Mouse (Mus musculus) ES-CJ7 (cell line): Measurements from ENCODE around the gene Il18rap.
"Not testable (repeated sequence)": the region's sequence is repeated elsewhere in the genome, so short reads cannot be mapped to it uniquely, and the experiment has no call there.

ENCODE experiments used
- DNase-seq: peaks from one replicate; pipeline ENCODE4 v3.0.0; 2011; ENCODE audit warnings: low read depth, low spot score

Gene Il18rap

DNA sequence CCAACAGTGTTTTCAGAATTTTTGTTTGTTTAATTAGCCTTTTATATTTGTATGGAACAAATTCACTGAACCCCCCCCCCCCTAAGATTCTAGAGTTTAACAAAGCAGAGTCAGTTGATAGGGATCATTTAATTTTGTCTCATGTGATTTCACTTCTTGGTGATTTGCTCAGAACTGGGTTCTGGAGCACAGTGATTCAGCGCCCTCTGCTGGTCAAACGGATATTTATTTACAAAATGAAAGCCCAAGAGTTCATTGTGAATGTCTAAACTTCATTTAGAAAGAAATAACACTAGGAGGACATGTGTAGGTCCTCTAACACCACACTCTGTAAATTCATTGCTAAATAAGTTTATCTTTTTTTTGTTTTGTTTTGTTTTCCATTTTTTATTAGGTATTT lies 29.5 kb downstream of the Il18rap start:
- peak; percentile 60 for DNase-seq

DNA sequence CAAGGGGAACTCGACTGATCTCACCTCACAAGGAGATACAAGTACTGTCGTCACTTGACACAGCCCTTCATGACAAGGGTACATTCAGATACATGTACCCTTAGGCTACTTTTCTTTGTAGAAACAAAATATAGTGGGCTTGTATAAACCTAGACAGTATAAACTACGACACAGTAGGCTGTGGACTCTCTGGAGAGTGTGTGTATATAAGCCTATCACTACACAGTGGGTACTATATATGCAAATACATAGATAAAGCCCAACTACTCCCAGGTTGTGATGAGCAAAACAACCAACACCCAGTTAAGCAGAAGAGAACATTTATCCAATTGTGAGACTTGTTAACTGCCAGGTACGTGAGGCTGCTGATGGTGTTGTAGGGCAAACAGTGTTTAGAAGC lies 31.5 kb downstream of the Il18rap start:
- no peak for DNase-seq

DNA sequence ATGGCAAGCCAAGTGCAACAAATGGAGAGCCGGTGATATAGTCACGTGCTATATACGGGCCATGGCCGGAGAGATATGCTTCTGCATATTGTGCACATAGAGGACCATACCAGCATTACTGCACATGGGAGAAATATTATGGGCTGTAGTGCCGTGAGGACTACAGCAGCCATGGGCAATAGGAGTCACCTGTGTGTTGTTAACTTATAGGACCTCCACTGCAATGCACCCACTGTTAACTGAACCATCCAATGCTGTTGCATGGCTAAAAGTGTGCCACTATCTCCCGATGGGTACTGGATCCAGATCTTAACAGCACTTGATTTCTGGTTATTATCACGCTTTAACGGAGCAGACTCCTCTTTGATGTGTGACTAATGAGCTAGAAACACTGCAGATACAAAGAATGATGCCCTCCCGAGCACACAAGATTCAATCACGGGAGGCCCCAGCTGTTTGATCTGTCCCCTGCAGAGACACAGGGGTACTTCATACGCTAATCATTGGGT lies 32.0 kb downstream of the Il18rap start:
- DNase-seq = no peak

DNA sequence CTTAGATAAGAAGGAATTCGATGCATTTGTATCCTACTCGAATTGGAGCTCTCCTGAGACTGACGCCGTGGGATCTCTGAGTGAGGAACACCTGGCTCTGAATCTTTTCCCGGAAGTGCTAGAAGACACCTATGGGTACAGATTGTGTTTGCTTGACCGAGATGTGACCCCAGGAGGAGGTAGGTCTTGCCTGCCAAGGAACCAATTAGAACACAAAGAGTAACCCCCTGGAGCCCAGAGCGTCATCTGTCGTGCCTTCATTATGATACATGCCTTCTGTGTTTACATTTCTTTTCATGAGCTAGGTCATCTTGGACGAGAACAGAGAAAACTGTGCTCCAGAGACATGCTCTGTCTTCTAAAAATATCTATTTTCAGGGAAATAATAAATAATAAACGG lies 32.6 kb downstream of the Il18rap start:
- DNase-seq = no peak

DNA sequence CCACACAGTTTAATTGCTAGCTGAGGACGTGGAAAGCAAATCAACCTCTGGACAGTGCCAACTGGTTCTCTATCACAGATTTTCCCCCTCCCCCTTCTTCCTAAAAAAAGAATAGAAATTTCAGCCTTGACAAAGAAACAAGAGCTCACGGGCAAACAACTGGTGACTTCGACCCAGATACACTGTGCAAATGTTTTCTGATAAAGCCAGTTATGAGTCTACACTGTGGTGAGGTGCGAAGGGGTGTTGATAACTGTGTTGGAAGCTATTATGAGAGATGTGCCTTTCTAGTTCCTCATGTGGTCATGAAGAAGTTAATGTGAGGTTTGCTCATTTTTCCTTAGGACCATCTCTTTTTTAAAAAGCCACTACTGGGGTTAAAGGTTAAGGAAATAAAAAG lies 54.2 kb downstream of the Il18rap start:
- DNase-seq = no peak

DNA sequence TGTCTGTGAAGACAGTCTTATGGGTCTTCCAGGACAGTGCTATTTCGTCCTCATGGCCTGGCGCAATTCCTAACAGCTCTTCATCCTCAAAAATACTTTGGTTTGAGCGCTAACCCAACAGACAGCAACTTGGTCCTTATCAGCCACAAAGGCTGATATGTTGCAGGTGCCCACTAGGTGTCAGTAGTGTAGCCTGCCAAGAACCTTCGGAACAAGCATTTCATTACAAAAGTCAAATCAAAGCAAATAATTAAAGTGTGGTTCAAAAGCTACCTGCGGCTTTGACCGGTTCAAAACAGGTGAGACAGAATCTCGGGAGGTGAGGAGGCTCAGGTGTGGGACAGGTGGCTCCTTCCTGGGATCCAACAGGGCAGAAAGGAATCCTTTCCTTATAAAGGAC lies 64.6 kb downstream of the Il18rap start, which contains the start of gene Slc9a4:
TSS of gene Slc9a4 (plus strand) at position 298 of the 400 bp plus-strand sequence.
- peak; percentile 59 for DNase-seq

DNA sequence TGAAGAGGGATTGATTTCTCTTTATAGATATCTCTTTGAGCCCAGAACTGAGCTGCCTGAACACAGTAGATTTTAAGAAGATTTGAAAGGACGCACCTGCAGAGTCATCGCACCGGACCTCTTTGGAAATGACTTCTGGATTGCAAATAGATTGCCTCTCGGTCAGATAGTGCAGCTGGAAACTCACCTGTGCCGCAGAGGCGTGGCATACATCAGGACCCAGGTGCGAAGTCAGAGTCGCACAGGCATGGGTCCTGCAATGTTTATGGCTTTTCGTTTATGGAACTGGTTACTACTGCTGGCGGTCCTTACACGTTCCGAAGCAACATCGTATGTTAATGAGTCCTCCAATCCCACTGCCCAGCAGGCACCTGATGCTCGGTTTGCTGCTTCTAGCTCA lies 65.1 kb downstream of the Il18rap start:
- DNase-seq = no peak

DNA sequence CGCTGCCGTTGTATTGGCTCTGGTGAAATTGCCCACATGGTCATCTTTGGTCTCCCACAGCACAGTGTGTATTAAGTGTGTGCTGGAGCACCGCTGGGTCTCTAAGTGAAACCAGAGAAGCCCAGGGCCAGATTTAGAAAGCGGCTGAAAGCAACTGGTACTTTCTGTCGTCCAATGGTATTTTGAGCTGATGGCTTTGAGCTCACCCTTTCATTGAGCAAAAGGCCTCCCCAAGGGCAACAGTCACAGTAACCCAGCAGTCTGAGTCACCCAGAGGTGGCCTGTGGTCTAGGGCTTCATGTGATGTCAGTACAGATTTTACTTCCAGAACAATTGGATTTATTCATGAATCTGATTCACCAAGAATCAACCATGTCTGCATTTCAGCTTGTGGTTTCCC lies 71.6 kb downstream of the Il18rap start:
- no peak for DNase-seq

DNA sequence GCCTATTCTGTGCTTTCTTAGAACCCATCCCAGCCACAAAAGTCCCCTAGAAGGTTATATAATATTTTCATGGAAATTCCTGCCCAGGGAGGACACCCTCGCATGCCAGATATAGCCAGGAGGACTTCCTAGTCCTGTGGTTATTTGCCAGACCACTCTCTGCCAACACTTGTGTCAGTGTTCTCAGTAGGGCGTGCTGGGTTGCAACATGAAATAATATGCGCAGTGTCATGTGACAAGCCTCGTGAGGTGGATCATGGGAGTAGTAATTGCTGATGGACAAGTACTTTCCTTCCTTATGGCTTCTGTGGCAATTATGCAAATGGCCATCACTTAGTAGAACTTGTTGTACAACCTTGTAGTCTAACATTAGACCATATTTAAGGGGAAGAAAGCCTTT lies 75.8 kb downstream of the Il18rap start:
- no peak for DNase-seq

DNA sequence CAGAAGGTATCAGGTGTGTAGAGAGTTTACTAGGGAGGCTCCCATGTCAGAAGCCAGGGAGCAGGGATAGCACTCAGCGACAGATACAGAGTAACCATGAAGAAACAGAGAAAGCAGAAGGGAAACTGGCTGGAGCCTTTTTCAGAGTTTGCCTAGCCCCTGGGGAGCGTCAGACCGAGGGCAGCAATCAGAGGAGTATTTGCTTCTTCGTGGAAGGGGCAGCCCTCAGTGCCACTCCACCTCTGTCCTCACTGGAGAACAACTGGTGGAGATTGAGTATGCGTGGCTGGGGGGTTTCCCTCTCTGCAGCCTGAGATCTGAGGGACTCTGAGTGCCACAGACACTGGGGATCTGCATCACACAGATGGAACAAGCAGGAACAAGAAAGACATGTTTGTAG lies 82.7 kb downstream of the Il18rap start:
- DNase-seq = no peak

DNA sequence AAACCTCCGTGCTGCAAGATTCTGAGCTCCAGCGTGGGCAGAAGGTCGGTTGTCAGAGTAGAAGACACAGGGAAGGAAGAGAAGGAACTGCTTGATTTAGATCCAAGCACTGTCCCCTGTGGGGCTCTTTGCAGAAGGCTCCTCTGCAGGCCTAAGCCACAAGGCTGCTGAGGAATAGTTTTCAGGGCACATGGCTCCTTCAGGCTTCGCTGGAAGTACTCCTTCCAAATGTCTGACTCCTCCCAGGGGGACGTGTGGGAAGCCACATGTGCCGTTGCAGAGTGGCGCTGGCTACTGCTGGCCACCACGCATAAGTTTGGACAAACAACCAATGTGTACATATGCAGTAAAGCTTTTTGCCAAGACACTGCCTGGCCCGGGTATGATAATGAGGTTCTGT lies 84.5 kb downstream of the Il18rap start:
- DNase-seq = not testable (repeated sequence)

DNA sequence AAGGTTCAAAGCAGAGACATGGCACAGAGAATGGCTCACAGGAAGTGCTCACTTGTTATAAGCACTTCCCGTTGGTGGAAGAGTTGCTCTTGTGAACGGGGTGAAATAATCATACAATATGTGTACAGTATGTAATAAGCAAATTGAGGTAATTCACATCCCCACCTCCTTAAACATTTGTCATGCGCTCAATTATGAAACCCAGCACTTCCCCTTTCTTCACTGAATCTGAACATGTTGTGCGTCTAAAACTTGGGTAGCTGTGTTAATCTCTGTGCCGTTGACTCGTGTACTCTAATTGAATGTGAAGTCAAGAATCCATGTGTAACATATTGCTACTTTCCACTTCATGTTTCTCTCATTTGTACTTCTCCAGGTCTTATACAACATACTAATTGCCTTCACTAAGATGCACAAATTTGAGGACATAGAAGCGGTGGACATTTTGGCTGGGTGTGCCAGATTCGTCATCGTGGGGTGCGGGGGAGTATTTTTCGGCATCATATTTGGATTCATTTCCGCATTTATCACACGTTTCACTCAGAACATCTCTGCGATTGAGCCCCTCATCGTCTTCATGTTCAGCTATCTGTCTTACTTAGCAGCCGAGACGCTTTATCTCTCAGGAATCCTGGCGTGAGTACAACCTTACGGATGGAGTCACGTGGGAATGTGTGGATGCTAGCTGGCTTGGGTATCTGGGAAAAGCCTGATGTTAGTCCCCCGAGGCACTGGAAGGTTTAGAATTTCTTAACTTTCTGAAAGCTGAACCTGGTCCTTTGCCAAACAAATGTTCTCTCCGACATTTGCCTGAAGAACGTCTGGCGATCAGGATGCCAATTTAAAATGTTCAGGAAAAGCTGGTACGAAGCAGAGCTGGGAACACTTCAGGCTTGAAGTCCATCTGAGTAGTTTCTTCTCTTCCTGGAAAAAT lies 85.5 kb downstream of the Il18rap start:
- DNase-seq = no peak
